Comparison of ENCODE assay signal across 7 mouse cellular contexts in genomic region chr10:59880029-59880386, GRCm38 (mm10). TPM values are rescaled to one million over a fixed set of nuclear protein-coding genes. Genes with fewer than 3 reads are reported as not detected.
DNase-seq lines count a peak whose midpoint lies in the region; ATAC-seq lines count a peak whose summit lies in the region.

No protein-coding gene starts in this region.

- no peaks in the 10 kb centered on the region for H3K9me3 ChIP-seq in forebrain, embryonic 14.5 days (replicated peaks; ENCODE audit: control insufficient read depth, low read length)
- H3K9me3 ChIP-seq in liver, embryonic 16.5 days (replicated peaks; ENCODE audit: control insufficient read depth, low read length), result no peaks in the 10 kb centered on the region

- no peaks in the 10 kb centered on the region for H3K27me3 ChIP-seq in forebrain, embryonic 14.5 days (replicated peaks; ENCODE audit: control insufficient read depth, insufficient read depth, low read length)
- no peaks in the 10 kb centered on the region for H3K27me3 ChIP-seq in liver, embryonic 16.5 days (ENCODE audit: control insufficient read depth, insufficient read depth, low read depth, low read length)

- H3K36me3 ChIP-seq in forebrain, embryonic 14.5 days (ENCODE audit: control insufficient read depth, insufficient read depth, low read length), result no peaks in the 10 kb centered on the region
- no peaks in the 10 kb centered on the region for H3K36me3 ChIP-seq in liver, embryonic 16.5 days (ENCODE audit: control insufficient read depth, insufficient read depth)

- peak overlapping the region; percentile 84 for H3K4me2 ChIP-seq in forebrain, embryonic 14.5 days (ENCODE audit: low read length)
- H3K4me2 ChIP-seq in liver, embryonic 16.5 days (ENCODE audit: low read depth, low read length), result peak overlapping the region; percentile 69

- H3K4me3 ChIP-seq in forebrain, embryonic 14.5 days (ENCODE audit: low read depth, low read length), result peak overlapping the region; percentile 92
- H3K4me3 ChIP-seq in liver, embryonic 16.5 days (ENCODE audit: low read depth, low read length), result peak overlapping the region; percentile 96

- H3K27ac ChIP-seq in forebrain, embryonic 14.5 days (ENCODE audit: low read depth, low read length), result peak overlapping the region; percentile 100
- peak overlapping the region; percentile 100 for H3K27ac ChIP-seq in liver, embryonic 16.5 days (ENCODE audit: low read length)

- H3K4me1 ChIP-seq in forebrain, embryonic 14.5 days (ENCODE audit: control insufficient read depth, insufficient read depth, low read length), result peaks cover 10% of the 10 kb centered on the region
- H3K4me1 ChIP-seq in liver, embryonic 16.5 days (ENCODE audit: control insufficient read depth, low read depth, low read length), result peaks cover 63% of the 10 kb centered on the region

- DNase-seq in 3T3-L1 (ENCODE audit: low read depth, low spot score), result peak; percentile 77
- DNase-seq in 416B (ENCODE audit: low read depth), result peak; percentile 75
- peak; percentile 81 for DNase-seq in forebrain, embryonic 14.5 days (ENCODE audit: low spot score)
- no peak for DNase-seq in right cerebral cortex, postnatal 25 days
- no peak for DNase-seq in cerebellum, adult 8-10 months
- no peak for DNase-seq in Muller cell, postnatal 12 days (ENCODE audit: inconsistent ontology term)

- ATAC-seq in forebrain, embryonic 14.5 days, result peak; percentile 67
- peak; percentile 35 for ATAC-seq in liver, embryonic 16.5 days (ENCODE audit: low read depth)

- 3% methylated on average over 13 of the region's 13 CpGs for WGBS in forebrain, embryonic 14.5 days
- under 1% methylated on average over 13 of the region's 13 CpGs for WGBS in liver, embryonic 16.5 days (ENCODE audit: insufficient replicate concordance)

- peak overlapping the region; percentile 98 for H3K9ac ChIP-seq in forebrain, embryonic 14.5 days (ENCODE audit: low read length)
- peak overlapping the region; percentile 99 for H3K9ac ChIP-seq in liver, embryonic 16.5 days (ENCODE audit: low read depth, low read length)

RNA-seq across cellular contexts. Expression of gene Dnajb12, which starts 0.7 kb away (rescaled TPM):
- 18.8 and 19.7 TPM in 2 replicates for polyA plus RNA-seq in forebrain, embryonic 14.5 days (2014; fragmentation: Nextera tagmentation; extraction: Ambion mirVana)
- 14.8 and 15.5 TPM in 2 replicates for polyA plus RNA-seq in liver, embryonic 16.5 days (2015; fragmentation: Nextera tagmentation; extraction: Ambion mirVana)

Comparison
In these comparisons a context has a peak if more than half of its experiments do, and no peak if none do; other contexts are left out.
1. DNase-seq: peak in 3T3-L1 (single experiment), 416B (single experiment) and forebrain, embryonic 14.5 days (single experiment); none in right cerebral cortex, postnatal 25 days (single experiment), cerebellum, adult 8-10 months (single experiment) and Muller cell, postnatal 12 days (single experiment).